Mouse (Mus musculus): ENCODE measurements around the gene Tent4b.

DNA sequence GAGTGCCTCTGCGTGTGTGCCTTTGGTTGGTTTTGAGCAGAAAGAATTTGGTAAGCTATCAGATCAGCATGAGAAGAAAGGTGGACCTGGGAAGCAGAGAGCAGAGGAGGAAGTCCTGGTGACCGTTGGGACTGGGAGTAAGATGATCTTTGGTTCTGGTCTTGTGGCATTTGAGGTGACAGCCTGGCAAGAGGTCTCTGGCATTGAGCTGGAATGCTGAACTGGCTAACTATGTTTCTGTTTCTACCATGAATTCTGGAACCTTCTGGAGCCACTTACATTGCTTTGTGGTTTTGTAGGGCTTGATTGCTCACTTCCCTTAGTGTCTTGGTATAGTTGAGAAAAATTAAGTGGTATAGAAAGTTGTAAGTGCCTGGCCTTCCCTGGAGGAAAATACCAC is 38.6 kb downstream of the Tent4b start:
- TF ChIP-seq CTCF (IDR thresholded peaks at IDR 0.05; ENCODE audit: low read depth) (no peak), EP300 (IDR thresholded peaks at IDR 0.05; ENCODE audit: low read depth) (no peak)

Data from liver, postnatal 0 days (tissue).